Mouse (Mus musculus): ENCODE data around the gene Unc45b.

Gene Unc45b

GRCm38 (mm10) chr11:82910250-82910649 lies at the start of gene Unc45b:
Unc45b (plus strand) TSS chr11:82910550.
- DNase-seq, result no peak

DNA sequence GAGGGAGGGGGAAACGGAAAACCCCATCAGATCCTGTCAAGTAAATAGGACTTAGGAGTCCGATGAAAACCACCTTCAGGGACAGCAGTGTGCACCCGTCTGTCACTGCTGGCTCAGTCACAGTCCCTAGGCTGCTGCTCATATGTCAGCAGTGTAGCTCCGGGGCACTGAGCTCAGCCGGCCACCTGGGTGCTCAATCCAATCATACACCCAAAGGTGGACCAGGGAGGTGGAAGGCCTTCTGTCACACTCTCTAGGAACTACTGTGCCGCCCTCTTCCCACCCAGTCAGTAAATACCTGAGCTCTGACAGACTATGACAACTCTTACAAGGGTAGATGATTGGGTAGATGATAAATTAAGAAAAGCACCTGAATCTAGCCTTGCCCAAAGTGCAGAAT lies 49.6 kb upstream of the Unc45b start:
- DNase-seq, result no peak

GRCm38 (mm10) chr11:82861558-82861957 lies 48.8 kb upstream of the Unc45b start:
- no peak for DNase-seq

GRCm38 (mm10) chr11:82862638-82863037 lies 47.7 kb upstream of the Unc45b start:
- DNase-seq, result no peak

DNA sequence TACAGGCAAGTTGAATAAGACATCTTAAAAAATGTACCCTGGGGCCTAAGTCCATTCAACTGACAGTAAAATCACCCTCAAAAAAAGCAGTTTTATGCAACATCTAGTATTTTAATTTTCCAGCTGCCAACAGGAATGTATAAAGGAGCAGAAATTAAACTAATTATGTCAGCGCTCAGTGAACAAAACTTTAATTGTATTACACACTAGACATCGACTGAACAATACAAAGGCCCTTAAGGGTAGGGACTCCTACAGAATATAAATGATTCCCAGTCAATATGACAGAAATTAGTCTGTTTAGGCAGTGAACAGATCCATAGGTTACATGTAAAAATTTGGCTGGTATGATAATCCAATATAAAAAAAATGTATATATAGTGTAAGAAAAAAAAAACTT lies 47.3 kb upstream of the Unc45b start:
- no peak for DNase-seq

DNA sequence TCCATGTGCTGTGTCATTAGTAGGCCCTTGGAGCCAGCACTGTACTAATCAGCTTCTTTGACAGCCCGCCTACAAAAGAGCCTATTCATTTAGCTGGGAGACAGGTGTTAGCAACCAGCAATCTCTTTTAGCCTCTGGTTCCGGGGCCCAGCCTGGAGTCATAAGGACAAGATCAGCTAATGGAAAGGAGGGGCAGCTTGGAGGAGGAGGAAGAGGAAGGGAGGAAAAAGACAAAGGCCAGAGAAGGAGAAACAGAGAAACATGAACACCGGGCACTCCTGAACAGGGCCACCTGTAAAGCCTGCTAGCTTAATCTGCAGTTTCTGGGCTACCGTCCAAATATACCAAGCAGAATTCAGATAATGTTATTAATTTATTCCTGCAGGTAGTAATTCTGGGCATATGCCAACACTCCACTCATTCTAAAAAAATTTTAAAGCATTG lies 46.8 kb upstream of the Unc45b start:
- DNase-seq, result no peak

GRCm38 (mm10) chr11:82865957-82866356 lies 44.4 kb upstream of the Unc45b start:
- DNase-seq, result no peak

DNA sequence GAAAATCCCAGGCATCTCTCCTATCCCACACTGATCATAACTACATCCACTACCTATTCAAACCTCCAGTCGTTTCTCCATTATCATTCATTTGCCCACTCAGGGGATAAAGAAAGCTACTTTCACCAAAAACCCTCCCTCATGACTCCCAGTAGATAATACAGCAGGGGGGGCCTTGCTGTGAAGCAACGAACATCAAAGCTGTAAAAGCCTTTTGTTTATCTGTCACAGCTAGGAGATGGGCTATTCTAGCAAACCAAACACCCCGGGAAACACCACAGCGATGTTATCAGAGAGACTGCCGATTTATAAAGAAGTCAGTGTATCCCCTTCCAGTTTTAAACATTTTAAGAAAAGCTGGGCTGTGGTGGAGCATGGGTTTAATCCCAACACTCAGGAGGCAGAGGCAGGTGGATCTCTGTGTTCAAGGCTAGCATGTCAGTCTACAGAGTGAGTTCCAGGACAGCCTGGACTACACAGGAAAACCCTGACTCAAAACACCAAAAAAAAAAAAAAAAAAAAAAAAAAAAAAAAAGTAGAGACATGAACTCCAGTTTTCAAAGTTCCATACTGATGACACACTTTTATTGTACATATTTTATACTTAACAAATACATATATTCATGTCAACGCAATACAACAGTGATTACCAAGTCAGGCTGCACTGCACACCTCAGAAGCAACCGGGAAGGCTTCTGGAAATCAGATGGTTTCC lies 43.3 kb upstream of the Unc45b start:
- DNase-seq, result no peak

DNA sequence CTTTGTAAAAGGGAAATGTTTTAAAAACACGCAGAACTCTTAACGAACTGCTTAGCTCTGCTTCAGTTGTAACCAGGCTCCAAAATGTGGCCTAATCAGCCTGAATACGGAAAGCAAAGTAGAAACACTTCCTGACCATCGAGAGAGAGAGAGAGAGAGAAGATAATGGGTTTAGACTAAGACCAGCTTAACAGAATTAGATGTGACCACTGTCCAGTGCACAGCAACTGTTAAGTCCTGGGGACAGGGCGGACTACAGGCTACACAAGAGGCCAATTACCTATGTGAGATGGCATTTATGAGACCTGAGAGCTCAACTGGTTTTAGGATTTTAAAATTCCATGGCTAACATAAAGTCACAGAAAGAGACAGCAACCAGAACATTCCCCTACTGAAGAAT lies 42.4 kb upstream of the Unc45b start:
- no peak for DNase-seq

- DNase-seq, result peak; percentile 27
Measured at GRCm38 (mm10) chr11:82869506-82870172, 40.7 kb upstream of the Unc45b start.

DNA sequence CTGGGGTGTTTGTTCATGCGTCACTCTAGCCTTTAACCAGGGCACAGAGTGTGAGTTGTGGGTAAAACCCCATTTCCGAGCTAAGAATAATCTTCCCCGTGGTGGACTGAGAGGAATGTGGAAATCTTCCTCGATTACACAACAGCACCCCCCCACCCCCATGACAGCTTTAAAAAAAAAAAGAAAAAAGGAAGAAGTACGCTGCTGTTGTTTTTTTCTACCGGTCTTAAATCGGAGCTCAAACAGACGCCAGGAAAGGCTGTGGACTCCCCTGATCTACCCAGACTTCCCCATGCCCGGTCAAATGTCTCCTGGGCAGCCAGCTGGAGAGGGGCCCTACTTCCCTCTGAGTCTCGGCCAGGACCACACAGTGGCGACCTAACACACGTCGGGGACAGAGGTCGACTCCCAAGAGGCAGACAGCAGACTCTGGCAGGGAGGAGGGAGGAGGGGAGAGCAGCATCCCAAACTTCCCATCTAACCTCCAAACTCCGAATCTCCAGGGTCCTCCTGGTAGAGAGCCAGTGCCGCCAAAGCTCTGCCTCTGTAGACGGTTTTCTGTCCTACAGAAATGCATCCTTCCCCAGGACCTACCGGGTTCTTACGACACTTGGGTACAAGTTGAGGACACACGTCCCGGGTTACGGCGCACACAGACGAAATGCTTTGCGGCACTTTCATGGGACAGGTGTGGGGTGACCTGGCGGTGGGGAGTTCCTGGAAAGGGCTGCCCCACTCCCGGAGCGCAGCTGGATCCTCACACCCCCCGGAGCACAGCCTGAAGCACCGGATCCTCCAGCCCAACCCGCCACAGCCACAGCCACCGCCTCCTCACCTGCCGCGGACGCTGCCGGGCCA lies 39.9 kb upstream of the Unc45b start:
- DNase-seq, result peak; percentile 72

DNA sequence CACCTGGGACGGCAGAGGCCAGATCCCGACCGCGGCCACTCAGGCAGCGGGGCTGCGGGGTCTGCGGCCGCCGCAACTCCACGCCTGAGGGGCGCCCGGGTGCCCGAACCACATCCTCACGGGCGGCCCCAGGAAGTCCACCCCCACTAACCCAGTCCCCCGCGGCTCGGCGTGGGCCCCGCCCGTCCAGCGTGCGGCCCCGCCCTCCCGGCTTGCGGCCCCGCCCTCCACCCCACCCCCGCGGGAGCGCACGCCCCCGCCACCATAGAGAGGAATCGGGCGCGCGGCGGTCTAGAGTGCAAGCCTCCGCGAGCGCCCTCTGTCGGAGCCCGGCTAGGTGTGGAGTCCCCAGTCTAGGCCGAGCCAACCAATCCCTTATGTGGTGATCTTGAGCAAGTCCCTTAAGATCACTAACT lies 39.3 kb upstream of the Unc45b start, which contains the start of gene Rffl:
Gene Rffl, minus strand, starts transcription at position 180 of the 416 bp plus-strand sequence.
- DNase-seq, result peak; percentile 87

DNA sequence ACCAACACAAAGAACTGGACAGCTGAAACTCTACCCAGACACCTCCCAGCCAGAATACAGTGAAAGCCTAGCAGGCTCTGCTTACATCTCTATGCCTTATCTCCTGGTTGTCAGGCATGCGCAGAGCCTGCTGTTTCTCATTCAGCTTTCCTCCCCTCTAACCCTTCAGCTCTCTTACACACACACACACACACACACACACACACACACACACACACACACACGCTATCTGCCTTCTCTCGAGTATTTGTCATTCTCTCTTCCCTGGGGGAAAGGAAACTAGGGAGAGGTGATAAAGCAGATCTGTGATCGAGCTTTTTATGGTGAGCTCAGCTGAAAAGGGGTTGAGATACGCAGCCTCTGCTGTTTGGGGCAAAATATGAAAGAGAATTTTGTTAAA lies 35.4 kb upstream of the Unc45b start:
- no peak for DNase-seq

GRCm38 (mm10) chr11:82875631-82876030 lies 34.7 kb upstream of the Unc45b start:
- no peak for DNase-seq

DNA sequence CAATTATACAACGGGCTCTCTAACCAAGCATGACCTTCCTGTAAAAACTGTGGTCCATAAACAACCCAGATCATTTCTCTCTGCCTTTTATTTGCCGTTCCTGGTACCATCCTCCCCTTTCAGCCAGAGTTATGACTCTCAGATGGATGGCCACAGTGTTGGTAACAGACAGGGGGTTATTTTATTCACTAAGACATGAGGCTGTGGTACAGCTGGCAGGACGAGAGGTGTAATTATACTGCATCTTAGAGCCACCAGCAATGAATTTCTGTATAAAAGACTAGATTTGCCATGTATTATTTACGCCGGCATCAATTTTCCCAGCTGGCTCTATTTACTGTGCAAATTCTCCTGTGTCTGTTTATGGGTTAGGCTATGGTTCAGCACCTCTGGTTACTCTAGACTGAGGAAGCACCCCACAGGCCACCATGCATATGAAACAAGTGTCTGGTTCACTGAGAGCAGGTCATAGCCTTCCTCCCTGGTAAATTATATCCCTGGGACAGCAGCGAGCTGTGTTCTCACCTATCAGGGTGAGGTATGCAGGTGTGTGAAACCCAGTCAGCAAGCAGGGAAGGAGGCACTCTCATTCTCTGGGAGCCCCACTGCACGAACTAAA lies 32.5 kb upstream of the Unc45b start:
- DNase-seq, result no peak

GRCm38 (mm10) chr11:82883180-82883579 lies 27.2 kb upstream of the Unc45b start:
- no peak for DNase-seq

- no peak for DNase-seq
Measured at GRCm38 (mm10) chr11:82886559-82886958, 23.8 kb upstream of the Unc45b start.

- no peak for DNase-seq
Measured at GRCm38 (mm10) chr11:82888491-82888946, 21.8 kb upstream of the Unc45b start.

GRCm38 (mm10) chr11:82889524-82890341 lies 20.6 kb upstream of the Unc45b start:
- DNase-seq, result peak; percentile 41

DNA sequence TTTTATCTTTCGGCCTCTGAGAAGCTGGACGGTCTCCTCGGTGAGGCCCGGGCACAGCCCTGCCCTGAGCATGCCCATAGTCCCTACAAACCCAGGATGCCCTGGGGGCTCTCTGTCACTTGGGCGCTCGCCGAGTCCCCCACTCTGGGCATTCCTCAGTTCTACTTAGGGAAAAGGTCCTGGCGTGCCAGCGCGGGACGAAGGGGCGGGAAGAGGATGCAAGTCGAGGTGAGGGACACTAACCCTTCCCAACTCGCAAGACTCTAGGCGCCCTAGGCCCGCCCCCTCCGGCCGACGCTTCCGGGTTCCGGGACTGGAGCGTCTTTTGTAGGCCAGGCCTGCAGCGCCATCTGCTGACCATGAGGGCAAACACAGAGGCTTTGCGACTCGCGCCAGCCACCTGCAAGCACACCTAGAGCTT lies 20.0 kb upstream of the Unc45b start, which contains the start of gene Rad51d:
Gene Rad51d, minus strand, starts transcription at position 273 of the 421 bp plus-strand sequence.
- peak; percentile 94 for DNase-seq

- no peak for DNase-seq
Measured at GRCm38 (mm10) chr11:82891936-82892335, 18.4 kb upstream of the Unc45b start, which contains the start of gene Fndc8. Fndc8 (plus strand) TSS chr11:82892124.

GRCm38 (mm10) chr11:82897478-82897877 lies 12.9 kb upstream of the Unc45b start:
- DNase-seq, result no peak

Measured in cerebellum, adult 9-11 months (tissue).